26 mouse cellular contexts compared by ENCODE assay signal in the genomic region with DNA sequence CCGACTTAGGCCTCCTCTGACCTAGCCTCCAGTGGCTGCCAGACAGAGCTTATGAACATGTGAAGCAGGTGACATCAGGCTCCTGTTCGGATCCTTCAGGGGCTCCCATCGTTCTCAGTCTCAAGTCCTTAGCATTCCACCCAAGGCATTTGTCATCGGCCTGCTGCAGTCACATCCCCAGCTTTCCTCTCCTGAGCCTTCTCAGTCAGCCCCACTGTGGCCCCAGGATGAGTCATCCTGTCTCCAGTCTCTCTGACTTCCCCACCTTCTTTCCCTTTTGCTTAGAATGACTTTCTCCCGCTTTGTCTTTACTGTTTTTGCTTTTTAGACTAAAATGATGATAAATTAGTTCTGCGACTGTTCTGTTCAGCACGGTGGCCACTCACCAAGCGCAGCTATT. TPM values are rescaled to one million over a fixed set of nuclear protein-coding genes. Genes with fewer than 3 reads are reported as not detected.
DNase-seq lines count a peak whose midpoint lies in the region; ATAC-seq and TF ChIP-seq lines count a peak whose summit lies in the region.
"Had no signal": no experiment of that assay in that cellular context is flagged by ENCODE, and none has a peak within 500 bp of the region (broad histone marks: within the 10 kb centered on the region; RNA-seq: fewer than 3 reads in every experiment).

No protein-coding gene starts in this region.

- peak; percentile 14 for DNase-seq in adrenal gland, adult 2 months
- DNase-seq in adrenal gland, postnatal 4 days (ENCODE audit: low spot score in 2 of 2): no peak
- peak; percentile 46 for DNase-seq in 416B (ENCODE audit: low read depth)
- DNase-seq in NIH3T3 (ENCODE audit: low read depth): peak; percentile 72
- DNase-seq in neural tube, embryonic 10.5 days (ENCODE audit: extremely low spot score, low spot score): no peak
- DNase-seq: cerebellum, adult 2 months; cerebellum, postnatal 25 days; gastrocnemius, postnatal 10 days; heart, adult 11 months; kidney, adult 2 months; kidney, postnatal 10 days; liver; lung, postnatal 36 days had no signal

- H3K27ac ChIP-seq in forebrain, embryonic 15.5 days (replicated peaks): no peak overlapping the region
- no peak overlapping the region for H3K27ac ChIP-seq in midbrain, embryonic 13.5 days
- H3K27ac ChIP-seq: embryonic facial prominence, embryonic 12.5 days; forebrain, embryonic 12.5 days; hindbrain, embryonic 10.5 days; layer of hippocampus, adult 2 months; limb, embryonic 10.5 days; liver, embryonic 15.5 days; lung, embryonic 15.5 days; midbrain, embryonic 10.5 days had no signal

- TF ChIP-seq POLR2A in myocyte (IDR thresholded peaks at IDR 0.05; ENCODE audit: insufficient read length, low read depth): no peak

- H3K4me3 ChIP-seq in myocyte: no peak overlapping the region
- H3K4me3 ChIP-seq in forebrain, embryonic 15.5 days: no peak overlapping the region
- no peak overlapping the region for H3K4me3 ChIP-seq in midbrain, embryonic 13.5 days (replicated peaks)
- H3K4me3 ChIP-seq: embryonic facial prominence, embryonic 12.5 days; forebrain, embryonic 12.5 days; hindbrain, embryonic 10.5 days; layer of hippocampus, adult 2 months; limb, embryonic 10.5 days; liver, embryonic 15.5 days; lung, embryonic 15.5 days; midbrain, embryonic 10.5 days had no signal

- no peaks in the 10 kb centered on the region for H3K36me3 ChIP-seq in myocyte (ENCODE audit: control insufficient read depth, insufficient read depth)
- no peaks in the 10 kb centered on the region for H3K36me3 ChIP-seq in forebrain, embryonic 15.5 days
- H3K36me3 ChIP-seq in midbrain, embryonic 13.5 days: no peaks in the 10 kb centered on the region
- H3K36me3 ChIP-seq: embryonic facial prominence, embryonic 12.5 days; forebrain, embryonic 12.5 days; hindbrain, embryonic 10.5 days; limb, embryonic 10.5 days; liver, embryonic 15.5 days; lung, embryonic 15.5 days; midbrain, embryonic 10.5 days had no signal

- H3K4me2 ChIP-seq in myocyte (ENCODE audit: low read depth): peak overlapping the region; percentile 15
- no peak overlapping the region for H3K4me2 ChIP-seq in forebrain, embryonic 15.5 days (replicated peaks)
- no peak overlapping the region for H3K4me2 ChIP-seq in midbrain, embryonic 13.5 days (replicated peaks)
- H3K4me2 ChIP-seq: embryonic facial prominence, embryonic 12.5 days; forebrain, embryonic 12.5 days; heart, embryonic 11.5 days; liver, embryonic 15.5 days; lung, embryonic 15.5 days had no signal

- no peak overlapping the region for H3ac ChIP-seq in myocyte (ENCODE audit: control insufficient read depth, insufficient read length)

- ATAC-seq in forebrain, embryonic 15.5 days (replicated peaks): no peak
- no peak for ATAC-seq in midbrain, embryonic 13.5 days
- ATAC-seq: hindbrain, embryonic 16.5 days had no signal

- H3K4me1 ChIP-seq in forebrain, embryonic 15.5 days: peaks cover 3% of the 10 kb centered on the region
- H3K4me1 ChIP-seq in midbrain, embryonic 13.5 days (replicated peaks): peaks cover 16% of the 10 kb centered on the region
- H3K4me1 ChIP-seq: embryonic facial prominence, embryonic 12.5 days; liver, embryonic 15.5 days; lung, embryonic 15.5 days had no signal

- no peak overlapping the region for H3K9ac ChIP-seq in forebrain, embryonic 15.5 days (replicated peaks)
- no peak overlapping the region for H3K9ac ChIP-seq in midbrain, embryonic 13.5 days (replicated peaks)
- H3K9ac ChIP-seq: embryonic facial prominence, embryonic 12.5 days; forebrain, embryonic 12.5 days; liver, embryonic 15.5 days; lung, embryonic 15.5 days had no signal

- no peaks in the 10 kb centered on the region for H3K27me3 ChIP-seq in myocyte (ENCODE audit: control insufficient read depth, insufficient read depth, insufficient read length)
- H3K27me3 ChIP-seq in forebrain, embryonic 15.5 days: no peaks in the 10 kb centered on the region
- no peaks in the 10 kb centered on the region for H3K27me3 ChIP-seq in midbrain, embryonic 13.5 days
- H3K27me3 ChIP-seq: embryonic facial prominence, embryonic 12.5 days; lung, embryonic 15.5 days had no signal

- WGBS in forebrain, embryonic 15.5 days: 79% methylated on average over 8 of the region's 8 CpGs
- WGBS in midbrain, embryonic 13.5 days: 86% methylated on average over 8 of the region's 8 CpGs

- H3K9me3 ChIP-seq in forebrain, embryonic 15.5 days: no peaks in the 10 kb centered on the region
- no peaks in the 10 kb centered on the region for H3K9me3 ChIP-seq in midbrain, embryonic 13.5 days
- H3K9me3 ChIP-seq: embryonic facial prominence, embryonic 12.5 days; forebrain, embryonic 12.5 days; hindbrain, embryonic 10.5 days; limb, embryonic 10.5 days; liver, embryonic 15.5 days; lung, embryonic 15.5 days; midbrain, embryonic 10.5 days had no signal

- H3K79me2 ChIP-seq in myocyte (ENCODE audit: control insufficient read depth, insufficient read depth): no peaks in the 10 kb centered on the region

TF ChIP-seq in myocyte, 11 proteins besides CTCF, POLR2A, EP300 and RAD21:
- no peak for TF ChIP-seq TCF3 (IDR thresholded peaks at IDR 0.05; ENCODE audit: insufficient read length, low read depth)
- no peak for TF ChIP-seq USF1 (IDR thresholded peaks at IDR 0.05; ENCODE audit: low read depth)
- no peak for TF ChIP-seq CEBPB (IDR thresholded peaks at IDR 0.05; ENCODE audit: insufficient read depth, poor library complexity, severe bottlenecking)
- no peak for TF ChIP-seq E2F4 (IDR thresholded peaks at IDR 0.05; ENCODE audit: insufficient read depth)
- no peak for TF ChIP-seq MAX (IDR thresholded peaks at IDR 0.05; ENCODE audit: low read depth)
- no peak for TF ChIP-seq REST (IDR thresholded peaks at IDR 0.05; ENCODE audit: insufficient read depth, insufficient read length)
- no peak for TF ChIP-seq MYOG (IDR thresholded peaks at IDR 0.05; ENCODE audit: control insufficient read depth in 1 of 3, insufficient read depth in 1 of 3, insufficient read length in 2 of 3, low read depth in 2 of 3)
- no peak for TF ChIP-seq TCF12 (IDR thresholded peaks at IDR 0.05; ENCODE audit: insufficient read depth, poor library complexity, severe bottlenecking)
- TF ChIP-seq POLR2AphosphoS2 (IDR thresholded peaks at IDR 0.05; ENCODE audit: insufficient read length, low read depth): no peak
- no peak for TF ChIP-seq MYOD1 (IDR thresholded peaks at IDR 0.05; ENCODE audit: control insufficient read depth in 1 of 3, insufficient read length in 2 of 3, low read depth in 2 of 3)
- no peak for TF ChIP-seq SRF (IDR thresholded peaks at IDR 0.05; ENCODE audit: control insufficient read depth, insufficient read length, low read depth)

RNA-seq across cellular contexts. Expression of a gene that starts 17.8 kb away (rescaled TPM):
- total RNA-seq in adrenal gland, adult 2 months (2021): under 1 TPM; 0.12 to 0.35 TPM
- polyA plus RNA-seq in adrenal gland, adult 2 months (2012; rRNA removed): 0.06 and 0.08 TPM in 2 replicates
- 1 to 10 TPM; 1.2 to 1.7 TPM for total RNA-seq in adrenal gland, postnatal 4 days (2021)
- polyA plus RNA-seq in myocyte (2012; fragmentation: generic; extraction: Trizol): not detected
- 0.05 and 0.15 TPM in 2 replicates for polyA plus RNA-seq in forebrain, embryonic 15.5 days (2015; fragmentation: Nextera tagmentation; extraction: Ambion mirVana)
- 0.19 and 0.27 TPM in 2 replicates for polyA plus RNA-seq in midbrain, embryonic 13.5 days (2015; fragmentation: Nextera tagmentation; extraction: Ambion mirVana)

RNA-seq across cellular contexts. Expression of a gene that starts 57.2 kb away (rescaled TPM):
- 10 to 100 TPM; 43.0 to 52.0 TPM for total RNA-seq in adrenal gland, adult 2 months (2021)
- polyA plus RNA-seq in adrenal gland, adult 2 months (2012; rRNA removed): 14.3 and 19.8 TPM in 2 replicates
- 10 to 100 TPM; 74.2 to 74.3 TPM for total RNA-seq in adrenal gland, postnatal 4 days (2021)
- 8.9 TPM for polyA plus RNA-seq in myocyte (2012; fragmentation: generic; extraction: Trizol)
- 34.2 and 35.2 TPM in 2 replicates for polyA plus RNA-seq in forebrain, embryonic 15.5 days (2015; fragmentation: Nextera tagmentation; extraction: Ambion mirVana)
- 48.7 and 51.0 TPM in 2 replicates for polyA plus RNA-seq in midbrain, embryonic 13.5 days (2015; fragmentation: Nextera tagmentation; extraction: Ambion mirVana)

Comparison
In these comparisons a context has a peak if more than half of its experiments do, and no peak if none do; other contexts are left out.
1. DNase-seq: peak in adrenal gland, adult 2 months (single experiment), 416B (single experiment) and NIH3T3 (single experiment); none in adrenal gland, postnatal 4 days (0 of 2) and neural tube, embryonic 10.5 days (single experiment).